Mouse (Mus musculus) myocyte (in vitro differentiated cells): ENCODE data around the gene Ccdc157.

Source experiments
- MAX ChIP-seq: IDR thresholded peaks from one replicate; pipeline ENCODE4 v1.6.1; 2011; ENCODE audit warnings: low read depth, mild to moderate bottlenecking, control low read depth
- MYOG ChIP-seq, 3 experiments: IDR thresholded peaks; one replicate each; pipeline ENCODE4 v1.6.1; 2011; ENCODE audit warnings: control low read depth in 2 of 3, low read depth in 2 of 3, mild to moderate bottlenecking in 2 of 3; ENCODE audit not compliant: insufficient read length in 2 of 3, control insufficient read depth in 1 of 3, insufficient read depth in 1 of 3
- POLR2A ChIP-seq: IDR thresholded peaks from one replicate; pipeline ENCODE4 v1.6.1; 2011; ENCODE audit warnings: low read depth, mild to moderate bottlenecking, control low read depth, moderate library complexity; ENCODE audit not compliant: insufficient read length
- POLR2AphosphoS2 ChIP-seq: IDR thresholded peaks from one replicate; pipeline ENCODE4 v1.6.1; 2011; ENCODE audit warnings: low read depth, control low read depth; ENCODE audit not compliant: insufficient read length
- USF1 ChIP-seq: IDR thresholded peaks from one replicate; pipeline ENCODE4 v1.6.1; 2011; ENCODE audit warnings: low read depth, mild to moderate bottlenecking, control low read depth, moderate library complexity

- TF ChIP-seq POLR2A, result no peak
- TF ChIP-seq POLR2AphosphoS2, result no peak
- no peak for TF ChIP-seq MAX
- no peak for TF ChIP-seq USF1
- TF ChIP-seq MYOG (IDR thresholded peaks at IDR 0.05; ENCODE audit: control insufficient read depth in 1 of 3, insufficient read depth in 1 of 3, insufficient read length in 2 of 3, low read depth in 2 of 3), result peak; percentile 4 to 69 (median 68)
Measured at GRCm38 (mm10) chr11:4146381-4146780, 13.7 kb downstream of the Ccdc157 start.
